Mouse (Mus musculus) cortical plate, adult 2 months (tissue): Measurements from ENCODE around the gene Gpr158.

Experiments
- CTCF ChIP-seq: fragments of 200-500 bp; IDR thresholded peaks from 2 replicates; pipeline ENCODE4 v1.5.1; 2011; ENCODE audit warnings: mild to moderate bottlenecking, control low read depth, low read length; ENCODE audit not compliant: insufficient read depth; ENCODE audit errors: extremely low read depth
- POLR2A ChIP-seq: fragments of 200-500 bp; IDR thresholded peaks from 2 replicates; pipeline ENCODE4 v1.6.1; 2011; ENCODE audit warnings: mild to moderate bottlenecking, low read length, control low read depth; ENCODE audit not compliant: insufficient read depth; ENCODE audit errors: extremely low read depth

- TF ChIP-seq POLR2A (no peak), CTCF (no peak)
These were observed 309.4 kb downstream of the Gpr158 start for GRCm38 (mm10) chr2:21676839-21677123.
